Mouse (Mus musculus) neural tube, embryonic 11.5 days (tissue): ENCODE measurements around the gene Defb13. TPM values are rescaled to one million over a fixed set of nuclear protein-coding genes. Genes with fewer than 3 reads are reported as not detected.

Experiments used
- ATAC-seq: fragments of 200-750 bp; cut with Nextera tagmentation; 2 replicates; pipeline ENCODE4 v1.8.0; 2017; ENCODE audit warnings: moderate number of reproducible peaks, mild to moderate bottlenecking, moderate TSS enrichment, moderate library complexity; ENCODE audit not compliant: insufficient read depth, low FRiP score, low TSS enrichment
- DNase-seq: peaks from one replicate; pipeline ENCODE4 v3.0.0-alpha.2; 2015; ENCODE audit warnings: low spot score
- H3K27ac ChIP-seq: fragments of 300-500 bp; sonication (generic); 2 replicates; pipeline ENCODE4 v1.5.1; 2014; ENCODE audit warnings: low read depth, mild to moderate bottlenecking, low read length
- H3K27me3 ChIP-seq: fragments of 300-500 bp; sonication (generic); 2 replicates; pipeline ENCODE4 v1.6.1; 2014; ENCODE audit warnings: mild to moderate bottlenecking, low read length, mixed read lengths; ENCODE audit not compliant: control insufficient read depth, insufficient read depth
- H3K36me3 ChIP-seq: fragments of 300-500 bp; sonication (generic); 2 replicates; pipeline ENCODE4 v1.6.1; 2014; ENCODE audit warnings: mild to moderate bottlenecking, low read length, moderate library complexity, mixed read lengths; ENCODE audit not compliant: control insufficient read depth, insufficient read depth
- H3K4me1 ChIP-seq: fragments of 300-500 bp; sonication (generic); 2 replicates; pipeline ENCODE4 v1.6.1; 2014; ENCODE audit warnings: low read length, mixed read lengths; ENCODE audit not compliant: control insufficient read depth, insufficient read depth
- H3K4me2 ChIP-seq: fragments of 300-500 bp; sonication (generic); 2 replicates; pipeline ENCODE4 v1.6.1; 2014; ENCODE audit warnings: low read depth, mild to moderate bottlenecking, moderate library complexity
- H3K4me3 ChIP-seq: fragments of 300-500 bp; sonication (generic); 2 replicates; pipeline ENCODE4 v1.5.1; 2014; ENCODE audit warnings: low read depth, low read length
- H3K9ac ChIP-seq: fragments of 300-500 bp; sonication (generic); 2 replicates; pipeline ENCODE4 v1.6.1; 2014; ENCODE audit warnings: mild to moderate bottlenecking, low read length
- H3K9me3 ChIP-seq: fragments of 300-500 bp; sonication (generic); 2 replicates; pipeline ENCODE4 v1.6.1; 2016; ENCODE audit warnings: low read length; ENCODE audit not compliant: control insufficient read depth
- WGBS: fragments of 180-500 bp; shearing (Covaris S2); extraction: QIAGEN DNeasy Blood & Tissue Kit; methylation state at CpG from one replicate; pipeline ENCODE4 v1.1.7; 2014; 5-methylcytosine and 5-hydroxymethylcytosine counted together
- polyA plus RNA-seq: library from polyadenylated mRNA; unstranded; fragments of >200 nt; fragmentation: Nextera tagmentation; extraction: Ambion mirVana; gene quantifications from 2 replicates; pipeline ENCODE4 v1.2.1, GENCODE M21; 2014

The Defb13 gene
- polyA plus RNA-seq, 1 experiment from 2014 or later = not detected

GRCm38 (mm10) chr8:21955321-21955720 lies 8.8 kb downstream of the Defb13 start:
- 9% methylated on average over 9 of the region's 9 CpGs for WGBS
- H3K4me1 ChIP-seq = no peaks in the 10 kb centered on the region
- no peak overlapping the region for H3K4me3 ChIP-seq
- no peaks in the 10 kb centered on the region for H3K36me3 ChIP-seq
- H3K9ac ChIP-seq = no peak overlapping the region
- no peak overlapping the region for H3K27ac ChIP-seq
- H3K9me3 ChIP-seq = no peaks in the 10 kb centered on the region
- DNase-seq (peak; percentile 58), ATAC-seq (no peak)
- H3K27me3 ChIP-seq = no peaks in the 10 kb centered on the region
- no peak overlapping the region for H3K4me2 ChIP-seq

- Histone ChIP-seq H3K4me2 (no peak overlapping the region), H3K4me3 (no peak overlapping the region), H3K9ac (no peak overlapping the region), H3K9me3 (no peaks in the 10 kb centered on the region), H3K4me1 (no peaks in the 10 kb centered on the region), H3K27ac (no peak overlapping the region), H3K36me3 (no peaks in the 10 kb centered on the region), H3K27me3 (no peaks in the 10 kb centered on the region)
- DNase-seq (no peak), ATAC-seq (no peak)
- 73% methylated on average over 3 of the region's 3 CpGs for WGBS
Measured at GRCm38 (mm10) chr8:21956336-21956735, 9.8 kb downstream of the Defb13 start.

- WGBS = 92% methylated on average over 2 of the region's 2 CpGs
- H3K4me2 ChIP-seq = no peak within 1 kb of the TSS
- no peaks in the 10 kb centered on the region for H3K36me3 ChIP-seq
- H3K27ac ChIP-seq = no peak within 1 kb of the TSS
- no peaks in the 10 kb centered on the region for H3K27me3 ChIP-seq
- H3K9me3 ChIP-seq = no peaks in the 10 kb centered on the region
- ATAC-seq = no peak
- no peaks in the 10 kb centered on the region for H3K4me1 ChIP-seq
- no peak within 1 kb of the TSS for H3K9ac ChIP-seq
- H3K4me3 ChIP-seq = no peak within 1 kb of the TSS
- DNase-seq = no peak
Measured at GRCm38 (mm10) chr8:21958414-21958813, 11.9 kb downstream of the Defb13 start, which contains the start of gene Fam90a1a. Fam90a1a (plus strand) TSS chr8:21958714.

- Histone ChIP-seq H3K36me3 (no peaks in the 10 kb centered on the region), H3K9ac (no peak overlapping the region), H3K27me3 (no peaks in the 10 kb centered on the region), H3K4me2 (no peak overlapping the region), H3K9me3 (no peaks in the 10 kb centered on the region), H3K27ac (no peak overlapping the region), H3K4me3 (no peak overlapping the region), H3K4me1 (no peaks in the 10 kb centered on the region)
- DNase-seq = no peak
- ATAC-seq = no peak
- 81% methylated on average over 1 of the region's 1 CpGs for WGBS
Measured at GRCm38 (mm10) chr8:21966646-21967045, 20.1 kb downstream of the Defb13 start.

DNA sequence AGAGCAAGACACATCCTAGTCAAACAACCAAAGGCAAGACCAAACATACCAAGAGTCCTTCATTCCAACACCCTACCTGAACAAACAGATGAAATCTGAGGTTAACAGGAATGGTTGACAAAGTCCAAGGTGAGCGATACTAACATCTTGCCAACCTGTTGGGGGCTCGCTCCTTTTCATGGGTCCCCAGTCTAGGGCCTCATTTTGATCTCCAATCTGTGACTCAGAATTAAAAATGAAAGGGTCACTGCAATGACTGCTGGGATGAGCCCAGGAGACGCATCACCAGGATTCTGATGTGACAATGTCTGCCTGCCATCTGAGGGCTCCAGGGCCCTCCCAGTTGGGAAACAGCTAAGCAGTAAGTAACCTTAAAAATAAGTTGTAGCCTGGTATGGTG lies 22.9 kb downstream of the Defb13 start, which contains the start of gene Ccdc70:
Ccdc70 (plus strand) TSS at position 301 of the 400 bp plus-strand sequence.
- H3K27ac ChIP-seq = no peak within 1 kb of the TSS
- H3K4me1 ChIP-seq = no peaks in the 10 kb centered on the region
- H3K4me3 ChIP-seq = no peak within 1 kb of the TSS
- no peaks in the 10 kb centered on the region for H3K9me3 ChIP-seq
- no peaks in the 10 kb centered on the region for H3K36me3 ChIP-seq
- WGBS = 86% methylated on average over 3 of the region's 3 CpGs
- DNase-seq (no peak), ATAC-seq (no peak)
- no peak within 1 kb of the TSS for H3K4me2 ChIP-seq
- H3K9ac ChIP-seq = no peak within 1 kb of the TSS
- no peaks in the 10 kb centered on the region for H3K27me3 ChIP-seq

DNA sequence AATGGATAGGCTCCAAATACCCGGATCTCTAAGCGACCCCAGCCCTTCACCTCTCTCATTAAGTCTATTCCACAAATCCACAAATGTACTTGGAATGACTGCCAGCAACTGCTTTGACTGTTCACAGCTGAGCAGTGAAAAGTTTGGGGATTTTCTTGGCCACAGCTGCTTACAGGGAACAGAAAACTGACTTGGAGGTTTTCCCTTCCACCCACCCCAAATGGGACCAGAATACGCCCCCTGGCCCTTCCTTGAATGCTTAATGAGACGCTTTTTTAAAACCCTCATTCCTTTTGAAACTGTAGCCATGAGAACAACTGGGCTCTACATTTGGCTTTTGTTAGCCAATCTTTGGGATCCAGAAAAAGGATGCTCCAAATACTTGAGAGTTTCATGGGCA lies 31.6 kb downstream of the Defb13 start:
- 70% methylated on average over 4 of the region's 4 CpGs for WGBS
- Histone ChIP-seq H3K4me1 (no peaks in the 10 kb centered on the region), H3K4me2 (no peak overlapping the region), H3K36me3 (no peaks in the 10 kb centered on the region), H3K4me3 (no peak overlapping the region), H3K9me3 (no peaks in the 10 kb centered on the region), H3K27me3 (no peaks in the 10 kb centered on the region), H3K27ac (no peak overlapping the region), H3K9ac (no peak overlapping the region)
- no peak for ATAC-seq
- no peak for DNase-seq

DNA sequence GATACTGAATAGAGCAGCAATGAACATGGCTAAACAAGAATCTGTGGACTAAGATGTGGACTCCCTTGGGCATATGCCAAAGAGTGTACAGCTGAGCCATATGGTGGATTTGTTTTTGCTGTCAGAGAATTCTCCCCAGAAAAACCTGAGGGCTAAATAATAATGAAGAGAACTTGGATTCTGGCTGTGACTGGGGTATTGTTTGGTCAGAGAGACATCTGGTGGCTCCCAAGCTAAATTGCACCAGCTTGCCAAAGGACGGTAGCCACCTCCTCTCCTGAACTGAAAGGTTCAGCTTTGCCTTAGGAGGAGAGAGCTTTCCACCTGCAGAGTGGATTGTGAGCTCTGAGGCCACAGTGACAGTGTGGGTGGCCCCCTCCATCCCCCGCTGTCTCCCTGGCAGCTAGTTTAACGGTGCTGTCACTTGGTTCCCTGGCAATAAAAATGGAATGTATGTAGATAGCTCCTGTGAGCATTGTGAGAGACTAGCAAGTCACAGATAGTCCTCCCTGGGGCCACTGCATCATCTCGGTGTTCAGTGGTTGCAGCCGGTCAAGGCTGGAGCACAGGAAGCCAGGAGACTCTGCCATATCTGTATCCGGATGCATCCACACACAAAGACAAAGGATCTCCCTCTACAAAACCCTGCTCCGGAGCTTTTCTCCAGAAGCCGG lies 35.2 kb downstream of the Defb13 start:
- Histone ChIP-seq H3K4me2 (no peak overlapping the region), H3K27ac (no peak overlapping the region), H3K27me3 (no peaks in the 10 kb centered on the region), H3K9me3 (no peaks in the 10 kb centered on the region), H3K9ac (no peak overlapping the region), H3K36me3 (no peaks in the 10 kb centered on the region), H3K4me3 (no peak overlapping the region), H3K4me1 (no peaks in the 10 kb centered on the region)
- DNase-seq = no peak
- no peak for ATAC-seq
- WGBS = 63% methylated on average over 8 of the region's 8 CpGs

- Histone ChIP-seq H3K4me1 (no peaks in the 10 kb centered on the region), H3K27me3 (no peaks in the 10 kb centered on the region), H3K4me2 (no peak overlapping the region), H3K4me3 (no peak overlapping the region), H3K36me3 (no peaks in the 10 kb centered on the region), H3K9ac (no peak overlapping the region), H3K27ac (no peak overlapping the region), H3K9me3 (no peaks in the 10 kb centered on the region)
- WGBS = 29% methylated on average over 6 of the region's 6 CpGs
- DNase-seq (peak; percentile 31), ATAC-seq (no peak; the same call in 1 of the 2 replicates)
Measured at GRCm38 (mm10) chr8:21992184-21992583, 45.6 kb downstream of the Defb13 start.

- Histone ChIP-seq H3K9ac (no peak overlapping the region), H3K4me1 (no peaks in the 10 kb centered on the region), H3K4me3 (no peak overlapping the region), H3K36me3 (no peaks in the 10 kb centered on the region), H3K27me3 (no peaks in the 10 kb centered on the region), H3K4me2 (no peak overlapping the region), H3K27ac (no peak overlapping the region), H3K9me3 (no peaks in the 10 kb centered on the region)
- 75% methylated on average over 3 of the region's 3 CpGs for WGBS
- DNase-seq (no peak), ATAC-seq (no peak)
Measured at GRCm38 (mm10) chr8:21995181-21995580, 48.6 kb downstream of the Defb13 start.
